Mouse (Mus musculus) embryonic fibroblast, embryonic 13.5 days (primary cell): ENCODE measurements around the gene Hdac5.

Experiments used
- CTCF ChIP-seq: IDR thresholded peaks from 2 replicates; pipeline ENCODE4 v1.5.1; 2011; ENCODE audit warnings: mild to moderate bottlenecking, control low read depth, low read length, moderate library complexity, borderline replicate concordance; ENCODE audit not compliant: insufficient read depth
- POLR2A ChIP-seq: IDR thresholded peaks from 2 replicates; pipeline ENCODE4 v1.6.1; 2011; ENCODE audit warnings: low read depth, mild to moderate bottlenecking, control low read depth, low read length, moderate library complexity

DNA sequence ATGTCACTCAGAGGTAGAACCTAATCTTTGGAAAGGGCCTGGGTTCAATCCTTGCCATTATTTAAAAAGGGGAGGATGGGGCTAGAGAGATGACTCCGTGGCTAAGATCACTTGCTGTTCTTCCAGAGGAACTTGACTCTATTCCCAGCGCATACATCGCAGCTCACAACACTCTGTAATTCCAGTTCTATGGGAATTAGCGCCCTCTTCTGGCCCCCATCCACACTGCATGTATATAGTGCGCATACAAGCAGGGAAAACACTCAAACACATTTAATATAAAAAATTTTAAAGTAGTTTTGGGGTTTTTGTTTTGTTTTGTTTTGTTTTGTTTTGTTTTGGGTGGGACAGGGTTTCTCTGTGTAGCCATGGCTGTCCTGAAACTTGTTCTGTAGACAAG, 11.9 kb upstream of the Hdac5 start:
- TF ChIP-seq CTCF (no peak), POLR2A (no peak)
